Mouse (Mus musculus) spleen, adult 10 weeks (tissue): Measurements from ENCODE around the gene Gm37240. TPM values are rescaled to one million over a fixed set of nuclear protein-coding genes. Genes with fewer than 3 reads are reported as not detected.

Source experiments
- polyA plus RNA-seq: library from polyadenylated mRNA; stranded (reverse); fragments of 350-450 nt; fragmentation: Illumina TruSeq; extraction: RNeasy Lipid Tissue Mini Kit (QIAGEN cat#74804); gene quantifications from one replicate; pipeline ENCODE4 v1.2.3, GENCODE M21; 2015; ENCODE audit warnings: low replicate concordance; ENCODE audit not compliant: insufficient read depth

Gene Gm37240
- 0.10 TPM for polyA plus RNA-seq

GRCm38 (mm10) chr3:85887239-85887827 lies at the start of gene Gm37240, which contains the start of gene Glt28d2:
TSS of gene Gm37240 (minus strand) at chr3:85887518.
TSS of gene Glt28d2 (minus strand) at chr3:85887516.

GRCm38 (mm10) chr3:85817191-85817590 lies 70.1 kb downstream of the Gm37240 start, which contains the start of gene Fam160a1:
TSS of gene Fam160a1 (minus strand) at chr3:85817291.

GRCm38 (mm10) chr3:85573864-85574830 lies 313.2 kb downstream of the Gm37240 start, which contains the start of gene Gatb:
TSS of gene Gatb (plus strand) at chr3:85574119.

GRCm38 (mm10) chr3:84814762-84815381 lies 1072.4 kb downstream of the Gm37240 start, which contains the start of gene Fbxw7:
TSS of gene Fbxw7 (plus strand) at chr3:84815268.

DNA sequence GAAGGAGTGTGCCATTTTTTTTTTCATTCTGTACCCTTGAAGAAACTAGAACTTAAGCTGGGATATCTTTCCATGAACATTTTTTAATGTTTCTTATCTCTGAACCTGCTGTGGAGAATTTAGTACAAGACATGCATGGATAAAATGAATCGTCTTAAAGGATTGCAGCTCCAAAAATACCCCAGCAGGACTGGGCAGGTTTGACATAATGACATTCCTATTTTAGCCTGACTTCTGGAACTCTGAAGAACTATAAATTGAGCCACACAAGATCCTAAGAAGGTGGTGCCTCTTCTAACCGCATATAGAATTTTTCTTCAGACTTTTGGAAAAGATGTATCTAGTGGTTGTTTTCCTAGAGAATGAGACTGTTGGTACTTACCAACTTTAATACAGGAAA lies 1294.0 kb downstream of the Gm37240 start, which contains the start of gene Tigd4:
Gene Tigd4, plus strand, starts transcription at position 301 of the 400 bp plus-strand sequence.

DNA sequence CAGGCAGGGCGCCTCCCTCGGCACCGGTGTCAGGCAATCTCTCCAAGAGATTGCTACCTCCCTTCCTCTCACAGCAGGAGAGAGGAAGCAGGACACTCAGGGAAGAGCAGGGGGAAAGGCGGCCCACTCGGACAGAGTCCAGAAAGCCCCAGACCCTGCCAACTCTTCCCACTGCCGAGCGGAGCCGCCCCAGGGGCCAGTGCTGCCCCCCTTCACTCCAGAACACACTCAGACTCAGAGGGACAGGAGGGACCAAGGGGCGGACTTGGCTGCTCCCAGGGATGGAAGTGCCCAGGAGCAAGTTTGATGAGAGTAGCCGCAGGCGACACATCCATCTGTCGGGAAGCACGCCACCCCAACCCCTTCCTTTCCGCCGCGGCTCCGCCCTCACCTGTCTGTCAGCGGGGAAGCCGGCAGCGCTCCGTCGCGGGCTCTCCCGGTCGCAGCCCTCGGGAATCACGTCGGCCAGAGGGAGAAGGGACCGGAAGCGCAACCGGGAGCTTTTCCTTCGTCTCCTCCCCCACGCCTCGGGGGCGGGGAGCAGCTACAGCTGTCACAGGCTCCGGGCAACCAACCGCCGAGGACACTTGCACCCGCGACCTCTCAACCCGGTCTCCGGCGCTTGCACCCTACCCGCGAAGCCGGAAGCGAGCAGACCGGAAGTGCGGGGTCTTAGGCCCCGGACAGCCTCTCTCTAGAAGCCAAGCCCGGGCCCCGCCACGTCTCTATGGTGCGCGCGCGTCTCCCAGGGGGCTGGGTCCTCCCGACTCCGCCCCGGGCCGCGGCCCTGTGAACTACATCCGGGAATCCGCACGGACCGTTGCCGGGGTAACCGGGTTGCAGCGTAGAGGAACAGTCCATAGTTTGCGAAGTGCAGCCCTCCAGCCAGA lies 1305.0 kb downstream of the Gm37240 start, which contains the start of gene Arfip1:
Gene Arfip1, minus strand, starts transcription at position 603 of the 890 bp plus-strand sequence.

GRCm38 (mm10) chr3:84480006-84480897 lies 1407.1 kb downstream of the Gm37240 start, which contains the start of gene Fhdc1:
TSS of gene Fhdc1 (minus strand) at chr3:84480429.

Other genes with a start within 250 kb of the Gm37240 start
- gene Fam160a1, start 70.2 kb downstream of the Gm37240 start, polyA plus RNA-seq = 0.69 TPM
- gene Glt28d2, start within 50 bp of the Gm37240 start, polyA plus RNA-seq = 0.17 TPM
- gene Sh3d19, start 83.6 kb upstream of the Gm37240 start, polyA plus RNA-seq = 8.4 TPM
- not detected for gene Prss48, start 115.0 kb upstream of the Gm37240 start, polyA plus RNA-seq